Mouse (Mus musculus) neural tube, embryonic 12.5 days (tissue): ENCODE data around the gene Eva1c. TPM values are rescaled to one million over a fixed set of nuclear protein-coding genes. Genes with fewer than 3 reads are reported as not detected.

ENCODE experiments used
- ATAC-seq: fragments of 200-750 bp; cut with Nextera tagmentation; 2 replicates; pipeline ENCODE4 v1.8.0; 2017; ENCODE audit warnings: low read depth, mild to moderate bottlenecking, moderate TSS enrichment, moderate library complexity; ENCODE audit not compliant: low FRiP score
- H3K27ac ChIP-seq: fragments of 300-500 bp; sonication (generic); 2 replicates; pipeline ENCODE4 v1.5.1; 2016
- H3K27me3 ChIP-seq: fragments of 300-500 bp; sonication (generic); replicated peaks from 2 replicates; pipeline ENCODE4 v1.6.1; 2016; ENCODE audit warnings: mild to moderate bottlenecking
- H3K36me3 ChIP-seq: fragments of 300-500 bp; sonication (generic); 2 replicates; pipeline ENCODE4 v1.6.1; 2016; ENCODE audit warnings: mild to moderate bottlenecking
- H3K4me1 ChIP-seq: fragments of 300-500 bp; sonication (generic); 2 replicates; pipeline ENCODE4 v1.6.1; 2016
- H3K4me2 ChIP-seq: fragments of 300-500 bp; sonication (generic); replicated peaks from 2 replicates; pipeline ENCODE4 v1.6.1; 2016; ENCODE audit warnings: mild to moderate bottlenecking
- H3K4me3 ChIP-seq: fragments of 300-500 bp; sonication (generic); 2 replicates; pipeline ENCODE4 v1.5.1; 2016
- H3K9ac ChIP-seq: fragments of 300-500 bp; sonication (generic); 2 replicates; pipeline ENCODE4 v1.6.1; 2016; ENCODE audit warnings: mild to moderate bottlenecking
- H3K9me3 ChIP-seq: fragments of 300-500 bp; sonication (generic); 2 replicates; pipeline ENCODE4 v1.6.1; 2016; ENCODE audit warnings: mild to moderate bottlenecking
- WGBS: fragments of 180-500 bp; shearing (Covaris S2); methylation state at CpG from one replicate; pipeline ENCODE4 v1.1.7; 2016; 5-methylcytosine and 5-hydroxymethylcytosine counted together
- microRNA-seq: library from miRNA; unstranded; fragments of <30 nt; microRNA quantifications from one replicate; pipeline ENCODE4, GENCODE M21; 2017
- polyA plus RNA-seq: library from polyadenylated mRNA; unstranded; fragments of >200 nt; fragmentation: Nextera tagmentation; extraction: Ambion mirVana; gene quantifications from 2 replicates; pipeline ENCODE4 v1.2.1, GENCODE M21; 2016

Gene Eva1c
- polyA plus RNA-seq, 1 experiment from 2014 or later, result 2.4 TPM

- peaks cover 43% of the 10 kb centered on the region for H3K36me3 ChIP-seq
These were observed 114.7 kb downstream of the Eva1c start for GRCm38 (mm10) chr16:90941246-90941645.

GRCm38 (mm10) chr16:90946977-90947376, 120.5 kb downstream of the Eva1c start:
- Histone ChIP-seq H3K9ac (no peak overlapping the region), H3K9me3 (no peaks in the 10 kb centered on the region), H3K4me2 (no peak overlapping the region), H3K4me1 (no peaks in the 10 kb centered on the region), H3K36me3 (peaks cover 43% of the 10 kb centered on the region), H3K4me3 (no peak overlapping the region), H3K27ac (no peak overlapping the region), H3K27me3 (no peaks in the 10 kb centered on the region)
- WGBS, result 82% methylated on average over 8 of the region's 8 CpGs
- ATAC-seq, result no peak

More at GRCm38 (mm10) chr16:90941246-90941645, 114.7 kb downstream of the Eva1c start:
- Histone ChIP-seq H3K9me3 (no peaks in the 10 kb centered on the region), H3K4me1 (no peaks in the 10 kb centered on the region), H3K9ac (no peak overlapping the region), H3K4me2 (no peak overlapping the region), H3K27me3 (no peaks in the 10 kb centered on the region), H3K4me3 (no peak overlapping the region), H3K27ac (no peak overlapping the region)
- 96% methylated on average over 7 of the region's 7 CpGs for WGBS
- no peak for ATAC-seq

GRCm38 (mm10) chr16:90950354-90950963, 123.9 kb downstream of the Eva1c start:
- H3K4me2 ChIP-seq, result no peak overlapping the region
- WGBS, result 57% methylated on average over 17 of the region's 17 CpGs
- no peaks in the 10 kb centered on the region for H3K9me3 ChIP-seq
- no peak overlapping the region for H3K27ac ChIP-seq
- no peak for ATAC-seq
- H3K36me3 ChIP-seq, result peaks cover 42% of the 10 kb centered on the region
- no peaks in the 10 kb centered on the region for H3K4me1 ChIP-seq
- no peak overlapping the region for H3K9ac ChIP-seq
- no peak overlapping the region for H3K4me3 ChIP-seq
- no peaks in the 10 kb centered on the region for H3K27me3 ChIP-seq

GRCm38 (mm10) chr16:90953147-90953546, 126.6 kb downstream of the Eva1c start:
- peaks cover 44% of the 10 kb centered on the region for H3K36me3 ChIP-seq
- WGBS, result 89% methylated on average over 9 of the region's 9 CpGs
- H3K4me3 ChIP-seq, result no peak overlapping the region
- H3K4me1 ChIP-seq, result no peaks in the 10 kb centered on the region
- no peaks in the 10 kb centered on the region for H3K9me3 ChIP-seq
- no peak overlapping the region for H3K9ac ChIP-seq
- no peak for ATAC-seq
- H3K4me2 ChIP-seq, result no peak overlapping the region
- no peaks in the 10 kb centered on the region for H3K27me3 ChIP-seq
- H3K27ac ChIP-seq, result no peak overlapping the region

GRCm38 (mm10) chr16:90953770-90954169, 127.3 kb downstream of the Eva1c start:
- Histone ChIP-seq H3K27me3 (no peaks in the 10 kb centered on the region), H3K4me1 (no peaks in the 10 kb centered on the region), H3K9ac (no peak overlapping the region), H3K36me3 (peaks cover 44% of the 10 kb centered on the region), H3K4me2 (no peak overlapping the region), H3K27ac (no peak overlapping the region), H3K9me3 (no peaks in the 10 kb centered on the region), H3K4me3 (no peak overlapping the region)
- no peak for ATAC-seq
- WGBS, result 92% methylated on average over 6 of the region's 6 CpGs

Small RNA genes within 50 kb of the gene (microRNA-seq; reads per million reads assigned to microRNA genes)
- not detected for gene Gm22933

Other genes with a start within 250 kb of the Eva1c start
- gene Mis18a, start 99.3 kb upstream of the Eva1c start, polyA plus RNA-seq, result 43.4 and 45.6 TPM in 2 replicates
- gene Mrap, start 88.5 kb upstream of the Eva1c start, polyA plus RNA-seq, result not detected in 2 replicates
- 9.8 and 11.4 TPM in 2 replicates for gene Urb1, start 16.3 kb upstream of the Eva1c start, polyA plus RNA-seq
- 42.1 and 45.0 TPM in 2 replicates for gene Cfap298, start 108.4 kb downstream of the Eva1c start, polyA plus RNA-seq
- gene Synj1, start 184.6 kb downstream of the Eva1c start, polyA plus RNA-seq, result 29.1 and 29.9 TPM in 2 replicates
- gene Paxbp1, start 217.8 kb downstream of the Eva1c start, polyA plus RNA-seq, result 88.3 and 111 TPM in 2 replicates